Mouse (Mus musculus): Measurements from ENCODE around the gene Ikzf1. TPM values are rescaled to one million over a fixed set of nuclear protein-coding genes. Genes with fewer than 3 reads are reported as not detected.

The Ikzf1 gene
- polyA plus RNA-seq, 1 experiment from 2014 or later = not detected

DNA sequence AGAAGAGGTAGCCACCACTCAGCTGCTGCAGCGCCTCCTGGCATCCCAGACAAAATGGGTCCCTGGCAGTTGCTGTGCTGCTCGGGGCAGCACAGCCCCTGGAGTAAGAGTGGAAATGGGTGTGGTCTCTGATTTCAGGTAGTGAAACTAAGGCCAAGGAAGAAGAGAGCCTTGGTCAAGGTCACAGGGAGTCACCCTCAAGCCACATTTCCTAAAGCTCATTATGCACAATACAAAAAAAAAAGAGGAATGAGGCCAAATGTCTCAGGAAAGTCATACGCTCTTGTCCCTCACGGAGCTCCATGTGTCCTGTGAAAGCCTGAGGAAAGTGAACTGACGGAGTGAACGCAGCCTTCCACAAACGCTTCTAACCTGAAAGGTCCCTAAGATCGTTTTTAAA is 96.9 kb downstream of the Ikzf1 start:
- in situ Hi-C loops (cut with MboI; ENCODE audit: low pct_unique_long_range_greater_than_20kb) = loop anchor here (25.0 kb wide), 1 partner anchor 319 kb away; the partner anchor contains the start of genes Spata48 and Zpbp
- ChIA-PET CTCF (no interaction called here), POLR2A (no interaction called here)
- peaks cover 16% of the 10 kb centered on the region for H3K27me3 ChIP-seq
- ATAC-seq = no peak
- TF ChIP-seq CTCF (IDR thresholded peaks at IDR 0.05) = no peak
- no peak for DNase-seq (ENCODE audit: low read depth, low spot score)

DNA sequence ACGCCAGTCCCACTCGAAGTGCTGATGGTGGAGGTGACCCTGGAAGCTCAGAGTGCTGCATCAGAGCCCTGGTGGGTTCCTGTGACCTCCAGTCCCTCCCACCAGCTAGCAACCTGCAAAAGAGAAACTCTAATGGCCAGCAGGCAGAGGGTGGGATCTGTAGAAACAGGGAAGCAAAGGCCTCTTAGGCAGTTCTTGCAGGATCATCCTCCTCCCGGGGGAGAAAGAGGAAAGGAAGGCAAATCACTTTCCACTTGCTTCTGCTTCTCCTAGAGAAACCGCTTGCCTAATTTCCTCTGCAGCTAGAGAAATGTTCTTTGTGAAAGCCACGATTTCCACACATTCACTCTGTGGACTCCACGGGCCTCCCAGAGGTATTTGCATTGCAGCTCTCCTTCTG is 100.7 kb downstream of the Ikzf1 start:
- POLR2A ChIA-PET = no interaction called here
- in situ Hi-C loops (cut with MboI; ENCODE audit: low pct_unique_long_range_greater_than_20kb) = loop anchor here (5.0 to 25.0 kb wide), 2 partner anchors 228 to 323 kb away; partner anchors contain the start of genes Spata48 and Zpbp
- ATAC-seq (no peak), DNase-seq (ENCODE audit: low read depth, low spot score) (no peak)
- H3K27me3 ChIP-seq = peaks cover 4% of the 10 kb centered on the region
- CTCF ChIA-PET = interaction anchor here (0.9 to 1.3 kb wide), 2 partner anchors 9 to 228 kb away, joined by 3 to 6 read pairs; no protein-coding TSS in a partner anchor
- no peak for TF ChIP-seq CTCF (IDR thresholded peaks at IDR 0.05)

DNA sequence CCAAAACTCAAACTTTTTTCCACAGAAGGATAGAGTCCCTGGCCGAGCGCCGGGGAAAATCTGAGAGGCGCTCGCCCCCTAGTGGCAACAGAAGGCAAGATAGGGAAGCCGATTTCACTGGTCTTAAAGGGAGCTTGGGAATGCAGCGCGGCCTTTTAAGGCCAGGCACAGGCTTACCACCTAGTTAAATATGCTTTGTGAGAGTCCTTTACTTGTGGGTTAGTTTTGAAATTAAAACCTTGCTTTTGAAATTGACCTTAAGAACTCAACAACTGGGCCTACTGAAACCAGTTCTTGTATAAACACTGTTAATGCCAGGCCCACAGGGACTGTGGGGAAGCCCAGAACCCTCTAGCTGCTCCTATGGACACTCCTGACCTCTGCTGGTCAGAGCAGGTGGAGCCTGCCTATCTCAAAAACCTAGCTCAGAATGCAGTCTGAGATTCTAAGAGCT is 103.7 kb downstream of the Ikzf1 start:
- CTCF ChIA-PET = interaction anchor here (0.8 to 2.8 kb wide), 37 partner anchors 8 to 681 kb away, joined by 3 to 52 read pairs (median 4); partner anchors contain the start of gene Fignl1
- TF ChIP-seq CTCF (IDR thresholded peaks at IDR 0.05) = peak; percentile 95
- ATAC-seq = peak; percentile 98
- no peaks in the 10 kb centered on the region for H3K27me3 ChIP-seq
- in situ Hi-C loops (cut with MboI; ENCODE audit: low pct_unique_long_range_greater_than_20kb) = loop anchor here (5.0 to 25.0 kb wide), 2 partner anchors 231 to 326 kb away; partner anchors contain the start of genes Spata48 and Zpbp
- POLR2A ChIA-PET = interaction anchor here (0.6 kb wide), 1 partner anchor 46 kb away, joined by 3 read pairs; no protein-coding TSS in a partner anchor
- peak; percentile 62 for DNase-seq (ENCODE audit: low read depth, low spot score)

DNA sequence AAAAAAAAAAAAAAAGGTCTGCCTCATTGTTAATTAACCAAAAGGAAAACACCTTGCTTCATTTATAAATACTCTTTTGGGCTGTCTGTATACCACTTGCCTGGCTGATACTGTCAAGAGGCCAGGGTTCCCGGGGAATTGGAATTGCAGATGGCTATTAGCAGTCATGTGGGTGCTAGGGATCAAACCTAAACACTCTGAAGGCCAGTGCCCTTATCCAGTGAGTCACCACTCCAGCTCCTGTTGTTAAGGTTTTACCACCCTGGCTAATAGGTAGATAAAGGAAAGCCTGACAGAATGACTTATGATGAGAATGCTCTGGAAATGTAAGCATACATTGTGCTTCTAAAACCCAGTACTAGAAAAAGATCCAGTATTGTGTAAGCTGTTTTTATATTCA is 109.8 kb downstream of the Ikzf1 start:
- no peak for TF ChIP-seq CTCF (IDR thresholded peaks at IDR 0.05)
- CTCF ChIA-PET = interaction anchor here (0.8 to 1.7 kb wide), 2 partner anchors 8 to 9 kb away, joined by 3 to 5 read pairs; no protein-coding TSS in a partner anchor

DNA sequence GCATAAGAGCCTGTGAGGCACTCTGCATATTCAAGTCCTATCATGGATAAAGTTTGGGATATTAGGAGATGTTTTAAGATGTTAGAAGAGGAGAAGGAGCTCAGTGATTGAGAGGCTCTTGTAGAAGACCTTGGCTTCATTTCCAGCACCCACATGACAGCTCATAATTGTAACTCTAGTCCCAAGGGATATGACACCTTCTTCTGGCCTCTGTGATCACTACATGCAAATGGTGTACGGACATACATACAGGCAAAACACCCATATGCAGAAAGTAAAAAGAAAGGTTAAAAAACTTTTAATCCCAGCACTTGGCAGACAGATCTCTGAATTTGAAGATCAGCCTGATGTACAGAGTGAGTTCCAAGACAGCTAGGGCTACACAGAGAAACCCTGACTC is 113.9 kb downstream of the Ikzf1 start:
- in situ Hi-C loops (cut with MboI; ENCODE audit: low pct_unique_long_range_greater_than_20kb) = loop anchor here (25.0 kb wide), 1 partner anchor 336 kb away; the partner anchor contains the start of genes Spata48 and Zpbp

More for the DNA sequence above, 109.8 kb downstream of the Ikzf1 start:
- DNase-seq (ENCODE audit: low read depth, low spot score) (no peak), ATAC-seq (no peak)
- H3K27me3 ChIP-seq = no peaks in the 10 kb centered on the region
- POLR2A ChIA-PET = no interaction called here
- in situ Hi-C loops (cut with MboI; ENCODE audit: low pct_unique_long_range_greater_than_20kb) = loop anchor here (25.0 kb wide), 1 partner anchor 332 kb away; the partner anchor contains the start of genes Spata48 and Zpbp

DNA sequence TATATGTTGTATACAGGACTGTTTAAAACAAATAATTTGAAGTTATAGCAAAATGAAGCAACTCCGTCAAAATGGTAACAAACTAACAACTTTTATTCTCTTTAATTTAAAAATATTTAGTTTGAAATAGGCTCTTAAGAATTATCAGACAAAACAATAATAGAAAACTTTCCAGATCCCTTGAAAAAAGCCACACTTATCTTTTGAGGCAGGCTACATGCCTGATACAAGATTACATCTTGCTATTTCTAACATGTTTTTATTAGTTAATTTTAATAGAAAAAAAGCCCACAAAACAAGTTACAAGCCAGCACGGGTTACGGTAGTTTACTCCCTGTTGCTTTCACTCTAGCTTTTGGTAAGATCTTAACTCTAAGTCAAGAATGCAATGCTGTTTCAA is 115.5 kb downstream of the Ikzf1 start:
- no peaks in the 10 kb centered on the region for H3K27me3 ChIP-seq
- no peak for TF ChIP-seq CTCF (IDR thresholded peaks at IDR 0.05)
- ChIA-PET POLR2A (no interaction called here), CTCF (interaction anchor here (1.2 to 6.2 kb wide), 2 partner anchors 11 to 20 kb away, joined by 5 to 44 read pairs; no protein-coding TSS in a partner anchor)
- ATAC-seq (no peak), DNase-seq (ENCODE audit: low read depth, low spot score) (no peak)
- in situ Hi-C loops (cut with MboI; ENCODE audit: low pct_unique_long_range_greater_than_20kb) = no loop called here

More for the DNA sequence above, 113.9 kb downstream of the Ikzf1 start:
- ChIA-PET CTCF (interaction anchor here (6.2 kb wide), 1 partner anchor 10 kb away, joined by 44 read pairs; no protein-coding TSS in a partner anchor), POLR2A (no interaction called here)
- no peaks in the 10 kb centered on the region for H3K27me3 ChIP-seq
- ATAC-seq = no peak
- TF ChIP-seq CTCF (IDR thresholded peaks at IDR 0.05) = no peak
- no peak for DNase-seq (ENCODE audit: low read depth, low spot score)

DNA sequence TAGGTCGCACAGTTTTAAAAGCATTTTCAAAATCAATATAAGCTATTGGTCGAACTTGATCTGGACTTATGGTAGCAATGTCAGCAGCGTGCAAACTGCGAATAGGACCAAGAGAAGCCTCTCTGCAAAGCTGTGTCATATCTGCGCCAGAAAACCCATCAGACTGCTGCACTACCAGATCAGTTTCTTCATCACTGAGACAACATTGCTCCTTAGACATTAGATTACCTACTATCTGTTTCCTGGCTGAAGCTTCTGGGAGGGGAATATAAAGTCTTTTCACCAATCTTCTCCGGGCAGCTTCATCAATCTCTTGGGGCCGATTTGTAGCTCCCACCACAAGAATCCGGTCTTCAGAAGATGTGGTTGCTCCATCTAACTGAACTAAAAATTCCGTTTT is 116.3 kb downstream of the Ikzf1 start:
- H3K27me3 ChIP-seq = no peaks in the 10 kb centered on the region
- TF ChIP-seq CTCF (IDR thresholded peaks at IDR 0.05) = no peak
- DNase-seq (ENCODE audit: low read depth, low spot score) (no peak), ATAC-seq (no peak)
- in situ Hi-C loops (cut with MboI; ENCODE audit: low pct_unique_long_range_greater_than_20kb) = no loop called here
- ChIA-PET POLR2A (no interaction called here), CTCF (interaction anchor here (1.2 to 6.2 kb wide), 2 partner anchors 12 to 19 kb away, joined by 5 to 44 read pairs; no protein-coding TSS in a partner anchor)

DNA sequence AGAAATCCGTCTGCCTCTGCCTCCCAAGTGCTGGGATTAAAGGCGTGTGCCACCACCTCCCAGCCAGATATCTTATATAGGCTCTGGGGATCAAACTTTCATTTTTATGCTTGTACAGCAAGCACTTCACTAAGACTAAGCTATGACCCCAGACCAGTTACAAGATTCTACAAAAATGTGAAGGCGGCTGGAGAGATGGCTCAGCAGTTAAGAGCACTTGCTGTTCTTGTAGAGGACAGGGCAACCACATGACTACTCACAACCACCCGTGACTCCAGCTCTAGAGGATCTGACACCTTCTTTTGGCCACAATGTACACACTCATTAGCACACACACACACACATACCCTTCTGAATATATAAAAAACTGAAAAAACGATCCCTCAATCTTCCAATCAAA is 119.6 kb downstream of the Ikzf1 start:
- ChIA-PET CTCF (interaction anchor here (1.7 to 2.1 kb wide), 2 partner anchors 10 to 16 kb away, joined by 5 to 12 read pairs; no protein-coding TSS in a partner anchor), POLR2A (no interaction called here)
- DNase-seq (ENCODE audit: low read depth, low spot score) (no peak), ATAC-seq (no peak)
- in situ Hi-C loops (cut with MboI; ENCODE audit: low pct_unique_long_range_greater_than_20kb) = no loop called here
- TF ChIP-seq CTCF (IDR thresholded peaks at IDR 0.05) = no peak
- no peaks in the 10 kb centered on the region for H3K27me3 ChIP-seq

DNA sequence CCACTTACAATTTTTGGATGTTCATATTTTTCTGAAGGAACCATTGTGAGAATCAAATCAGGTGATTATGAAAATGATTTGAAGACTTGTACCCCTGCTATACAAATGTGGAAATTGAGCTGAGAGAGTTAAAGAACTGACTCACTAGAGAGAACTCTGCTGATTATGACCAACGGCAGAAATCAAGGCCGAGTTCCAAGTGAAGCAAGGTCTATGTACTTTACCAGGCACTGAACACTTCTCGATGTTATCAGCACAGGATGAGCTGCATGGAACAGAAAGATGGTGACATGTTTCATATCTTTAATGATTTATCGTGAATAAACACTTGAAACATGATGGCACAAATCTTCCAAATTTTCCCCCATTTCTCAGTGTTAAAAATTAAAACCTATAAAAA is 121.1 kb downstream of the Ikzf1 start:
- in situ Hi-C loops (cut with MboI; ENCODE audit: low pct_unique_long_range_greater_than_20kb) = no loop called here
- no peaks in the 10 kb centered on the region for H3K27me3 ChIP-seq
- DNase-seq (ENCODE audit: low read depth, low spot score) = no peak
- no peak for TF ChIP-seq CTCF (IDR thresholded peaks at IDR 0.05)
- ATAC-seq = no peak
- CTCF ChIA-PET = interaction anchor here (5.2 kb wide), 1 partner anchor 18 kb away, joined by 22 read pairs; no protein-coding TSS in a partner anchor
- POLR2A ChIA-PET = no interaction called here

DNA sequence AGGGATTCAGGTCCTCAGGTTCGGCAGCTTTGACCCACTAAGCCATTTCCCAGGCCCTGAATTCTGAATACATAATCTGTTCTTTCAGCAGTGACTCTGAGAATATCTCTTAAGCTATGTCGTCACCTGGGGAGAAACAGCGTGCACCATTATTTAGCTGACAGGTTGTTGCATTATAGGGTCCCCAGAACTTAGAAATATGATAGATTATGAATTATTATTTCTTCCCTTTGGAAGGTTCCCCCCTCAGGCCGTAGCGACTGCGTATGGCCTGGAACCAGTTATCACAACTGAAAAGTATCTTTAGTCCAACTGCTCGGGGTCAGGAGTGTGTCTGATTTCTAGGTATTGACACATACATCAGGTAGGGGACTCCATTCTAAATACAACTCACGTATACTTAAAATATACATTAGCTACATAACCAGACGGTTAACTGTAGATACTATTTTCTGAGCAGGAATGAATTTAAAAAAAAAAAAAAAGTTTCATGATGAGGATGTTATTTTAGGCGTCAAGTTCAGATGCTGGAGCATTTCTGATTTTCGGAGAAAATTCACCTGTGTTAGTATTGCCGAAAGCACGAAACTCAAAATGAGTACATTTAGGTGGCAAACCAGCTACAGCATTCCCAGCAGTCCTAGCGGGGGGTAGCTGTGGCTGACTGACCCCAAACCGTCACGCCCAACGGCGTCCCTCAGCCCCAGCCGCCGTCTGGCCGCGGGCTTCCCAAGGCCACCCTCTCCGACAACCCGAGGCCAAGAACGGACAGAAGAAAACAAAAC is 123.4 kb downstream of the Ikzf1 start:
- ATAC-seq = peak; percentile 78
- no peaks in the 10 kb centered on the region for H3K27me3 ChIP-seq
- CTCF ChIA-PET = interaction anchor here (0.9 to 5.2 kb wide), 5 partner anchors 12 to 483 kb away, joined by 3 to 40 read pairs (median 22); no protein-coding TSS in a partner anchor
- TF ChIP-seq CTCF (IDR thresholded peaks at IDR 0.05) = no peak
- in situ Hi-C loops (cut with MboI; ENCODE audit: low pct_unique_long_range_greater_than_20kb) = no loop called here
- DNase-seq (ENCODE audit: low read depth, low spot score) = no peak
- POLR2A ChIA-PET = interaction anchor here (1.1 to 1.2 kb wide), 2 partner anchors 12 to 13 kb away, joined by 3 to 4 read pairs; no protein-coding TSS in a partner anchor
